Mouse (Mus musculus) intestine, embryonic 15.5 days (tissue): Measurements from ENCODE around the gene Jund. TPM values are rescaled to one million over a fixed set of nuclear protein-coding genes. Genes with fewer than 3 reads are reported as not detected.
A peak's percentile ranks its signal among the peaks of the same experiment; 100 is the strongest.

Experiments used
- ATAC-seq: fragments of 200-750 bp; cut with Nextera tagmentation; 2 replicates; pipeline ENCODE4 v1.8.0; 2017; ENCODE audit warnings: moderate TSS enrichment, moderate library complexity
- H3K27ac ChIP-seq: fragments of 300-500 bp; sonication (generic); 2 replicates; pipeline ENCODE4 v1.5.1; 2015; ENCODE audit warnings: mild to moderate bottlenecking, inconsistent platforms
- H3K27me3 ChIP-seq: fragments of 300-500 bp; sonication (generic); replicated peaks from 2 replicates; pipeline ENCODE4 v1.6.1; 2015; ENCODE audit warnings: inconsistent platforms
- H3K36me3 ChIP-seq: fragments of 300-500 bp; sonication (generic); 2 replicates; pipeline ENCODE4 v1.6.1; 2015; ENCODE audit warnings: inconsistent platforms
- H3K4me1 ChIP-seq: fragments of 300-500 bp; sonication (generic); replicated peaks from 2 replicates; pipeline ENCODE4 v1.6.1; 2015; ENCODE audit warnings: inconsistent platforms
- H3K4me2 ChIP-seq: fragments of 300-500 bp; sonication (generic); replicated peaks from 2 replicates; pipeline ENCODE4 v1.6.1; 2015; ENCODE audit warnings: mild to moderate bottlenecking, inconsistent platforms
- H3K4me3 ChIP-seq: fragments of 300-500 bp; sonication (generic); replicated peaks from 2 replicates; pipeline ENCODE4 v1.5.1; 2015; ENCODE audit warnings: inconsistent platforms
- H3K9ac ChIP-seq: fragments of 300-500 bp; sonication (generic); 2 replicates; pipeline ENCODE4 v1.6.1; 2015; ENCODE audit warnings: inconsistent platforms
- H3K9me3 ChIP-seq: fragments of 300-500 bp; sonication (generic); 2 replicates; pipeline ENCODE4 v1.6.1; 2016; ENCODE audit warnings: inconsistent platforms
- WGBS: fragments of 180-500 bp; shearing (Covaris S2); methylation state at CpG from one replicate; pipeline ENCODE4 v1.1.7; 2015; 5-methylcytosine and 5-hydroxymethylcytosine counted together
- polyA plus RNA-seq: library from polyadenylated mRNA; unstranded; fragments of >200 nt; fragmentation: Nextera tagmentation; extraction: Ambion mirVana; gene quantifications from 2 replicates; pipeline ENCODE4 v1.2.1, GENCODE M21; 2015

The Jund gene
- polyA plus RNA-seq: 83.7 and 88.8 TPM in 2 replicates

DNA sequence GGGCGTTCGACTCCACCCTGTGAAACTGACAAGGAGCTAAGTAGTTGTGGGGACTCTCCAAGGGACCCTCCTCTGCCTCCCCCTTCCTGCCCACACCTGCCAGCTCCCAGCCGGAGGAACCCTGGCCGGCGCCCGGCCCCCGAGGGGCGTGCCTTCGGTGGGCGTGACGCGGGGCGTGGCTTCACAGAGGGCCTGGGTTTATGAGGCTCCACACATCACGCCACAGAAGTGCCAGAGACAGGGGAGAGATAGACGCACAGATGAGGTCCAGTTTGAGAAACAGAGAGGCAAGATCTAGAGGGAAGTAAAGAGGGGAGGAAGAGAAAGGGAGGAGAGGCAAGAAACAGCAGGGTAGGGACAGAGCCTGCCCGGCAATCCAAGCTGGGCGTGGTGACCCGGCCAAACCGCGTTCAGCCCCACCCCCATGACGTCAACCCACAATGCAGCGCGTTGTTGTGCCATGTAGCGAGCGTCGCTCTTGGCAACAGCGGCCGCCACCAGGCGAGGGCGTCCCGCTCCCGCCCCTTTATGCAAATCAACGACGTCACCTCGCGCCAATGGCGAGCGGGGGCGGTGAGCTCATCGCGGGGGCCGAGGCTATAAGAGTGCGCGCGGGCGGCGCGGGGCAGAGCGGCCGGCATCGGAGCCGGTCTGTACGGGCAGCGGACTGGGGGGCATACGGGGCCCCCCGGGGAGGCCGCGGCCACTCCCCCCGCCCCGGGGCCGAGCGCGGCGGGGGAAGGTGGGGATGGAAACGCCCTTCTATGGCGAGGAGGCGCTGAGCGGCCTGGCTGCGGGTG lies at the start of gene Jund:
TSS of gene Jund (plus strand) at position 640 of the 800 bp plus-strand sequence.
- H3K4me2 ChIP-seq: peak within 1 kb of the TSS; percentile 70
- peaks cover 45% of the 10 kb centered on the region for H3K4me1 ChIP-seq
- H3K27ac ChIP-seq: peak within 1 kb of the TSS; percentile 98
- H3K9ac ChIP-seq: peak within 1 kb of the TSS; percentile 97
- H3K36me3 ChIP-seq: 0 out of 2 replicates have a peak, but pooled peaks cover 7% of the 10 kb centered on the region
- WGBS: under 1% methylated on average over 68 of the region's 69 CpGs
- no peaks in the 10 kb centered on the region for H3K27me3 ChIP-seq
- peak within 1 kb of the TSS; percentile 86 for H3K4me3 ChIP-seq
- H3K9me3 ChIP-seq: no peaks in the 10 kb centered on the region
- peak; percentile 86 for ATAC-seq

DNA sequence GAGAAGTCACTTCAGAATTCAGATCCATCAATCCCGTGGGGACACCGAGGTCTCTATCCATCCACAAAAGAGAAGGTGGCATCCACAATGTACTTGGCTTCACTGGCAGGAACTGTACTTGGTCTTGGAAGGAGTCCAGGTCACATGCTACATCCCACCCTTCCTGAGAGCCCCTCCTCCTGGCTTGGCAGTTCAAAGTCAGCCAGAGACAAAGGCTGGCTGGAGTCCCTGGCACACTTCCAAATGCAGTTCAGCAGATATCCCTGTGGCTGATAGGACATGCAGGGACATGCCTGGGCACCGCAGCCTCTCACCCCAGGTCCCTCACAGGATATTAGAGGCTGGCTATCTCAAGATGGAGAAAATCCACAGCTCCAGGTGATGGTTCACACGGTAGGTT lies 49.4 kb upstream of the Jund start:
- H3K4me1 ChIP-seq: peaks cover 49% of the 10 kb centered on the region
- 0 out of 2 replicates have a peak, but pooled peaks cover 11% of the 10 kb centered on the region for H3K36me3 ChIP-seq
- WGBS: 56% methylated on average over 4 of the region's 4 CpGs
- H3K27me3 ChIP-seq: no peaks in the 10 kb centered on the region
- peak; percentile 81 for ATAC-seq
- H3K9ac ChIP-seq: no peak overlapping the region
- H3K27ac ChIP-seq: peak overlapping the region; percentile 67
- no peak overlapping the region; the same call in 1 of the 2 replicates for H3K4me2 ChIP-seq
- no peaks in the 10 kb centered on the region for H3K9me3 ChIP-seq
- H3K4me3 ChIP-seq: no peak overlapping the region

DNA sequence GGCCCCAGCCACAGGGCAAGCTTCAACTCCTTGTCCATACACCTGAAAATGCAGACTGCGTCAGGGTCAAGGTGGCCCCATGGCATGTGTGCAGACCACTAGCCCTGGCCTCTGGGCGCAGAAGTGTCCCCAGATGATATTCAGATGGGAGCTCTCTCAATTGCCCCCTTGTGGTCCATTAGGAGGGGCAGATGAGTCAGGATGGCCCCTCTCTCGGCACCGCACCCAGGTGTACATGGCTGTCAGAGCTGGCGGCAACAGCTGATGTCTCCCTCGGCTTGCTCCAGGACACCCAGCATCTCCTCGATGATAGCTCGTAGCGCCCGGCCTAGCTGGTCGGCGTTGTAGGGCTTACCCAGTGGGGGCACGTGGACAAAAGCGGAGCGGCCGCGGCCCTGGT lies 48.4 kb upstream of the Jund start:
- H3K36me3 ChIP-seq: 0 out of 2 replicates have a peak, but pooled peaks cover 11% of the 10 kb centered on the region
- H3K27ac ChIP-seq: peak overlapping the region; percentile 67; the same call in 1 of the 2 replicates
- H3K4me1 ChIP-seq: peaks cover 49% of the 10 kb centered on the region
- 86% methylated on average over 17 of the region's 17 CpGs for WGBS
- no peaks in the 10 kb centered on the region for H3K27me3 ChIP-seq
- no peak overlapping the region for H3K4me2 ChIP-seq
- no peaks in the 10 kb centered on the region for H3K9me3 ChIP-seq
- no peak for ATAC-seq
- H3K9ac ChIP-seq: no peak overlapping the region
- no peak overlapping the region for H3K4me3 ChIP-seq

DNA sequence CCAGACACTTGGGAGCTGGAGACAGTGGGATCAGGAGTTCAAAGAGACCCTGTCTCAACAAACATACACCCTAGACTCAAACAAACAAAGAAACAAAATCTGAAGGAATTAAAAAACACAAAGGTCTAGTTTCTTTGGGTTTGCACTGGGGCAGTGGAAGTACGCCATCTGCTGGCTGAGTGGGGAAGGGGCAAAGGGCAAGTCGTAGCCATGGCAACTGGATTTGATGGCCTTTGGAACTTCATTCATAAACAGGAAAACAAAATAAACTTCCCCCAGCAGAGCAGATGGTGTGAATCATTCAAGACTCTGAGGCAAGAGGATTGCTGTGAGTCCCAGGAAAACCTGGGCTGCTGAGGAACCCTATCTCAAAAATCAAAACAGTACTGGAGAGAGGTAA lies 45.5 kb upstream of the Jund start:
- Histone ChIP-seq H3K4me3 (no peak overlapping the region), H3K27ac (no peak overlapping the region), H3K4me2 (no peak overlapping the region), H3K9me3 (no peaks in the 10 kb centered on the region), H3K36me3 (peaks cover 14% of the 10 kb centered on the region; the same call in 1 of the 2 replicates), H3K4me1 (peaks cover 33% of the 10 kb centered on the region), H3K9ac (no peak overlapping the region), H3K27me3 (no peaks in the 10 kb centered on the region)
- ATAC-seq: no peak
- WGBS: 61% methylated on average over 2 of the region's 2 CpGs

DNA sequence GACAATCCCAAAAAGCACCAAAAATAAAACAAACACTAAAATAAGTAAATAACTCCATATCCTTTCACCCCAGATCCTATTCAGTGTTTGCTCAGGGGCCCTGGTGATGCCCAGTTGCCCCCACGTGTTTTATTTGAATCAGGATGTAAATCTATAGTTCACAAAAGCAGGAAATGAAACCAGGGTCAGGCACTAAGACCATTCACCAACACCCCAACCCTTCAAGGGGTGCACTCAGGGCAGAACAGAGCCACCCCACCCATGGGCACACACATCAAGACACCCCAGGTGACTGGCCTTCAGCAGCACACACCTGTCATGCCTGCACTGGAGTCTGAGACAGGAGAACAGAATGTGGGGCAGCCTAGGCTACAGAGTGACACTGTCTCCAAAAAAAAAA lies 44.6 kb upstream of the Jund start:
- Histone ChIP-seq H3K36me3 (peaks cover 14% of the 10 kb centered on the region; the same call in 1 of the 2 replicates), H3K9me3 (no peaks in the 10 kb centered on the region), H3K9ac (no peak overlapping the region), H3K4me3 (no peak overlapping the region), H3K27ac (no peak overlapping the region), H3K4me1 (peaks cover 31% of the 10 kb centered on the region), H3K4me2 (no peak overlapping the region), H3K27me3 (no peaks in the 10 kb centered on the region)
- 57% methylated on average over 1 of the region's 1 CpGs for WGBS
- no peak for ATAC-seq

DNA sequence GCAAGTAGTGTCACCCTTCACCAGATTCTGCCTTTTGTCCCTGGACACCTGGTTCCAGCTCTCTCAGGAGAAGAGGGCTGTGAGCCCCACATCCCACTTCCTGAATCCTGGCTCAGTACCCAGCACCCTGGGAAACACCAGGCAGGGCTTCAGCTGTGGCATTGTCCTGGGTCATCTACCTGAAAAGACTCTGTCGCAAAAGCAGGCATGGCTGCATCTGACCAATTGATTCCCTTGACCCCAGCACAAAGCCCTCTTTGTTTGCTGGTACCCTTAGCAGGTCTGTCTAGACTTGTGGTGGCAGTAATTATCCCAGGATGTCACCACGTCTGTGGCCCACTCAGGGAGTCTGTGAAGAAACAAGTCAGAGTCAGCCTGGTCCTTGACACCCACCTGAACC lies 43.3 kb upstream of the Jund start:
- Histone ChIP-seq H3K36me3 (peaks cover 7% of the 10 kb centered on the region; the same call in 1 of the 2 replicates), H3K27ac (no peak overlapping the region), H3K4me1 (peaks cover 24% of the 10 kb centered on the region), H3K4me2 (no peak overlapping the region), H3K4me3 (no peak overlapping the region), H3K9me3 (no peaks in the 10 kb centered on the region), H3K9ac (no peak overlapping the region), H3K27me3 (no peaks in the 10 kb centered on the region)
- no peak for ATAC-seq
- WGBS: 59% methylated on average over 2 of the region's 2 CpGs

DNA sequence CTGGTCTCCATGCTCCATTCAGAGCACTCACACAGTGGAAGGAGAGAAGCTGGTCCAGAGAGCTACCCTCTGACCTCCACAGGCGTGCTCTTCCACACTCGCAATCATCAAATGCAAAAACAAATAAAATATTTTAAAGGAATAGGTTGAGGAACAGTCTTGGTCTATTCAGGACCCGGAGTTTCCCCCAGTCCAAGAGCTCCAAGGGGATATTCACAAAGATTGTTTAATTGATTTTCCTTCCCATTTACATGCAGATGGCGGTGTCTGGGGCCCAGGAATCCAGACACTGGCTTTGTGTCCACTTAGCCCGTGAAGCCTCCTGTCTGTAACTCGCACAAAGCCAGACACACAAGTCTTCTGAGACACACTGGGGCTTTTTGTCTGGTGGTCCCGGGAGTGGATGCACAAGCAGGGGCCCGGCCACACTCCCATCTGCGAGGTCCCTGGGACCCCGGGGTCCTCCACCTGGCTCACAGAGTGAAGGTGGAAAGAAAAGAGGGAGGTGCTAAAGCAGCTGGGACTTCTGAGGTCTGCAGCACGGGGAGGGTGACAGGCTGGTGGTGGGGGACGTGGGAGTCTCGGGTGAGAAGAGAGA lies 42.5 kb upstream of the Jund start:
- ATAC-seq: no peak
- H3K27me3 ChIP-seq: no peaks in the 10 kb centered on the region
- H3K4me1 ChIP-seq: peaks cover 22% of the 10 kb centered on the region
- H3K9ac ChIP-seq: no peak overlapping the region
- H3K36me3 ChIP-seq: peaks cover 5% of the 10 kb centered on the region; the same call in 1 of the 2 replicates
- H3K9me3 ChIP-seq: no peaks in the 10 kb centered on the region
- H3K4me2 ChIP-seq: no peak overlapping the region
- H3K27ac ChIP-seq: no peak overlapping the region
- 78% methylated on average over 13 of the region's 13 CpGs for WGBS
- no peak overlapping the region for H3K4me3 ChIP-seq

DNA sequence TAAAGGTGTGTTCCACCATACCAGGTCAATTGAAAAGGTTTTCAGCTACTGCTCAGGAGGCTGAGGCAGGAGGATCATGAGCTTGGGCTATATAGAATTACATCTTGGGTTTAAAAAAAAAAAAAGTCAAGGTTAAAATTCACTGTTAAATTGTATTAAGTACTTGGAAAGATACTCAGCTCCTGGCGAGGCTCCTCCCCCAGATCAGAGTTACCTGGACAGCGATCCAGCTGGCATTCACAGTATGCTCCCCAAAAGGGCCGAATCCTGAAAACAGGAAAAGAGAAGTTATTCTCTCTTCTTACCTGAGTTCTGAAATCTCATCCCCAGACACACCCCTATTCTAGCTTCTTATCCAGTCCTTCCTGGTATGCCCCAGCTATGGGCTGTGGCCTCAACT lies 41.5 kb upstream of the Jund start:
- ATAC-seq: no peak
- WGBS: 88% methylated on average over 3 of the region's 3 CpGs
- no peak overlapping the region for H3K9ac ChIP-seq
- no peak overlapping the region for H3K4me2 ChIP-seq
- no peak overlapping the region for H3K27ac ChIP-seq
- no peaks in the 10 kb centered on the region for H3K9me3 ChIP-seq
- H3K36me3 ChIP-seq: peaks cover 5% of the 10 kb centered on the region; the same call in 1 of the 2 replicates
- H3K4me3 ChIP-seq: no peak overlapping the region
- H3K27me3 ChIP-seq: no peaks in the 10 kb centered on the region
- H3K4me1 ChIP-seq: peaks cover 22% of the 10 kb centered on the region

DNA sequence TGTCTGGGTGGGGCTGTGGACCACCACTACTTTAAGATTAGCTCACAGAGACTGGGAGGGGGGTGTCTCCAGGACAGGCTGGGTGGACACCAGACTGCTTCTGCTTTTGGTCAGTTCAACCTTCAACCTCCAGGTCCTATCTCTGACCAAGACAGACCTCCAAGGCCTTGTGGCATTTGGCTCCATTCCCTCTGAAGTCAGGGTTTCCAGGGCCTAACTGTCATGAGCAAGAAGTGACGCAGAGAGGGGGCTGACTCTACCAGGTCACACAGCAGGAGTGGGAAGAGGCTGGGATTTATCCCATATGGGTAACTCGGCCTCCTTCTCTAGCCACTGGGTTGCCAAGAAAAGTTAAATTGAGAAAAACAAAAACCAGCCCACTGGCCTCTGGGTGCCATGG lies 41.0 kb upstream of the Jund start:
- peak overlapping the region; percentile 94 for H3K4me2 ChIP-seq
- H3K9ac ChIP-seq: no peak overlapping the region
- H3K27ac ChIP-seq: no peak overlapping the region
- 81% methylated on average over 2 of the region's 2 CpGs for WGBS
- H3K36me3 ChIP-seq: peaks cover 3% of the 10 kb centered on the region; the same call in 1 of the 2 replicates
- H3K4me3 ChIP-seq: no peak overlapping the region
- H3K9me3 ChIP-seq: no peaks in the 10 kb centered on the region
- no peak for ATAC-seq
- H3K27me3 ChIP-seq: no peaks in the 10 kb centered on the region
- peaks cover 22% of the 10 kb centered on the region for H3K4me1 ChIP-seq

DNA sequence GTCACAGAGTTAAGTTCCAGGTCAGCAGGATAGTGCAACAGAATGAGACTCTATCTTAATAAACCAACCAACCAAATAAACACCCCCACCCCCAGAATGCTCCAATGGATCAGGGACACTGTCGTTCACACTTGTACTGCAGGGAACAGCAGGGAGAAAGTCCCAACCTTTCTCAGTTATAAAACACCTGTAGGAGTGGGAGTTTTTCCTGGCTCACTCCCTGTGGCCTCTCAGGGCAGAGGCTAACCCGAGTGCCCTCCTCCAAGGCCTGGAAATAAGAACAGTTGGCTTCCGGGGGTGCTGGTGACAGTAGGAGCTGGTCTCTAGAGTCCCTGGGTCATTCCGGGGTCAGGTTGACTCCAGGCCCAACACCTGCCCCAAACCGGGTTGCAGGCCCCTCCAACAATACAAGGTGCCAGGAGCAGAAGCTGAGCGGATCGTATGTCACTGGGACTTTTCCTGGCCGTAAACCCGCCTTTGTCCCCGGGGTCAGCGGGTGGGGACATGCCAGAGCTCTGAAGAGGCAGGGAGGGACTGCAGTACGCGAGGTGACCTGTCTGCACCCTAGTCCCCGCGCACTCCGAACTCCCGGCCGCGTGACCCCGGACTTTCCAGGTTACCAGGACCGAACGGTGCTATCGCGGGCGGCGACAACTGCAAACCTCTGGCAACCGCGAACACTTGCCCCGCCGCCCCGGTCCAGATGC lies 39.7 kb upstream of the Jund start:
- Histone ChIP-seq H3K4me1 (peaks cover 23% of the 10 kb centered on the region), H3K27me3 (no peaks in the 10 kb centered on the region), H3K4me3 (peak overlapping the region; percentile 68), H3K4me2 (peak overlapping the region; percentile 94), H3K27ac (peak overlapping the region; percentile 86), H3K36me3 (peaks cover 3% of the 10 kb centered on the region; the same call in 1 of the 2 replicates), H3K9me3 (no peaks in the 10 kb centered on the region), H3K9ac (peak overlapping the region; percentile 73)
- WGBS: under 1% methylated on average over 31 of the region's 31 CpGs
- peak; percentile 69 for ATAC-seq

DNA sequence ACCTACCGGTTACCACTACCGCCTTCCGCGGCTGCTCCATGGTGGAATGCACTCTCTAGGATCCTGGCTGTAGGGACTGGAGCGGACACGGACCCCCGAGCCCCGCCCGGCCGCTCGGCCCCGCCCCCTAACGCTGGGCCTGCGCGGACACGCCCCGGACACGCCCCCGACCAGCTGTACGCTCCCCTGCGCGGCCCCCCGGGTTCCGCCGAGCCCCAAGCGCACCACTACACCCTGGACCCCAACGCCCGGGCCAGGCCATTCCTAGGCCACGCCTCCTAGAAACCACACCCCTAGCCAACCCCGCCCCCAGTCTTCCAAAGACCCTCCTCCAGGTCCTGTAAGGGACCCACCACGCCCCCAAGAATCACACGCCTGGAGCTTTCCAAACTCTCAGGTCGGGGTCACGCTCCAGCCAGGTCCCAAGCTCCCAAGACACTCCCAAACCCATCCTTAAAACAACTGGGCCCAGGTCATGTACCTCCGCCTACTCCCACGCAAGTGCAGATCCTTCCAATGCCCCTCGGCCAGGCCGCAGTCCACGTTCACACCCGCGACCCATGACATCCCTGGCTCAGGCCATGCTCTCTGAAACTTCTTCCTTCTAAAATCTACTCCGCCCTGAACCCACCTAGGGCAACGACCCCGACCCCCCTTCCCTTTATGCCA lies 39.0 kb upstream of the Jund start:
- Histone ChIP-seq H3K9me3 (no peaks in the 10 kb centered on the region), H3K27ac (peak overlapping the region; percentile 86), H3K4me3 (peak overlapping the region; percentile 68), H3K36me3 (peaks cover 3% of the 10 kb centered on the region; the same call in 1 of the 2 replicates), H3K4me2 (peak overlapping the region; percentile 94), H3K27me3 (no peaks in the 10 kb centered on the region), H3K9ac (peak overlapping the region; percentile 73), H3K4me1 (peaks cover 21% of the 10 kb centered on the region)
- ATAC-seq: peak; percentile 96
- WGBS: under 1% methylated on average over 44 of the region's 44 CpGs
